Mouse (Mus musculus) thymus, adult 2 months (tissue): ENCODE results near the gene Hps6. TPM values are rescaled to one million over a fixed set of nuclear protein-coding genes. Genes with fewer than 3 reads are reported as not detected.

Source experiments
- DNase-seq: peaks from one replicate; pipeline ENCODE4 v3.0.0; 2021
- H3K27ac ChIP-seq: fragments of 200-500 bp; 2 replicates; pipeline ENCODE4 v1.5.1; 2012; ENCODE audit warnings: low read length, control low read depth; ENCODE audit not compliant: control insufficient read depth, insufficient read depth
- H3K27me3 ChIP-seq: fragments of 200-500 bp; 2 replicates; pipeline ENCODE4 v1.6.1; 2012; ENCODE audit warnings: mild to moderate bottlenecking, low read length, moderate library complexity, mixed read lengths; ENCODE audit not compliant: control insufficient read depth, insufficient read depth
- H3K36me3 ChIP-seq: fragments of 200-500 bp; 2 replicates; pipeline ENCODE4 v1.6.1; 2012; ENCODE audit warnings: mild to moderate bottlenecking, low read length, moderate library complexity; ENCODE audit not compliant: control insufficient read depth, insufficient read depth
- H3K4me1 ChIP-seq: fragments of 200-500 bp; replicated peaks from 2 replicates; pipeline ENCODE4 v1.6.1; 2012; ENCODE audit warnings: low read length; ENCODE audit not compliant: control insufficient read depth, insufficient read depth
- H3K4me3 ChIP-seq: fragments of 200-500 bp; 2 replicates; pipeline ENCODE4 v1.5.1; 2012; ENCODE audit warnings: mild to moderate bottlenecking, low read length, control low read depth, moderate library complexity; ENCODE audit not compliant: control insufficient read depth, insufficient read depth
- CTCF ChIP-seq: fragments of 200-500 bp; IDR thresholded peaks from 2 replicates; pipeline ENCODE4 v1.5.1; 2012; ENCODE audit warnings: mild to moderate bottlenecking, control low read depth, low read length, moderate library complexity, borderline replicate concordance; ENCODE audit not compliant: control insufficient read depth, poor library complexity, insufficient read depth; ENCODE audit errors: extremely low read depth
- POLR2A ChIP-seq: fragments of 200-500 bp; IDR thresholded peaks from 2 replicates; pipeline ENCODE4 v1.6.1; 2012; ENCODE audit warnings: mild to moderate bottlenecking, low read length, control low read depth, moderate library complexity; ENCODE audit not compliant: control insufficient read depth, poor library complexity, insufficient read depth; ENCODE audit errors: extremely low read depth
- WGBS: fragments of 180-500 bp; shearing (Covaris S2); methylation state at CpG from one replicate; pipeline ENCODE4 v1.1.7; 2018; 5-methylcytosine and 5-hydroxymethylcytosine counted together
- polyA plus RNA-seq: library from polyadenylated mRNA; depleted of rRNA; stranded (reverse); fragments of >200 nt; gene quantifications from 2 replicates; pipeline ENCODE4 v1.2.3, GENCODE M21; 2012; rRNA removed

Gene Hps6
- polyA plus RNA-seq, 1 experiment = 9.4 TPM

GRCm38 (mm10) chr19:46049129-46049528 lies 45.8 kb downstream of the Hps6 start:
- DNase-seq = no peak
- Histone ChIP-seq H3K4me1 (peaks cover 22% of the 10 kb centered on the region), H3K36me3 (no peaks in the 10 kb centered on the region), H3K27me3 (no peaks in the 10 kb centered on the region), H3K27ac (no peak overlapping the region), H3K4me3 (no peak overlapping the region)
- TF ChIP-seq POLR2A (no peak), CTCF (no peak)
- WGBS = 93% methylated on average over 4 of the region's 4 CpGs

- no peak for TF ChIP-seq CTCF
- WGBS = 7% methylated on average over 2 of the region's 2 CpGs
- Histone ChIP-seq H3K27ac (peak overlapping the region; percentile 91), H3K27me3 (no peaks in the 10 kb centered on the region), H3K4me1 (peaks cover 19% of the 10 kb centered on the region), H3K36me3 (no peaks in the 10 kb centered on the region), H3K4me3 (no peak overlapping the region)
- peak; percentile 51 for DNase-seq
Measured at GRCm38 (mm10) chr19:46050462-46050861, 47.2 kb downstream of the Hps6 start.

Other genes with a start within 250 kb of the Hps6 start
- gene Mgea5, start 219.7 kb upstream of the Hps6 start, polyA plus RNA-seq = 71.2 and 74.2 TPM in 2 replicates
- 4.6 and 13.5 TPM in 2 replicates for gene Kcnip2, start 187.4 kb upstream of the Hps6 start, polyA plus RNA-seq
- 10.9 and 11.2 TPM in 2 replicates for gene Armh3, start 5.0 kb upstream of the Hps6 start, polyA plus RNA-seq
- 42.8 and 44.1 TPM in 2 replicates for gene Pprc1, start 41.4 kb downstream of the Hps6 start, polyA plus RNA-seq
- gene Ldb1, start 41.7 kb downstream of the Hps6 start, polyA plus RNA-seq = 699 and 772 TPM in 2 replicates
- 19.5 and 23.3 TPM in 2 replicates for gene Nolc1, start 72.4 kb downstream of the Hps6 start, polyA plus RNA-seq
- 0.31 and 1.7 TPM in 2 replicates for gene Elovl3, start 128.4 kb downstream of the Hps6 start, polyA plus RNA-seq
- 0.17 and 0.24 TPM in 2 replicates for gene Pitx3, start 144.8 kb downstream of the Hps6 start, polyA plus RNA-seq
- 113 and 120 TPM in 2 replicates for gene Gbf1, start 149.0 kb downstream of the Hps6 start, polyA plus RNA-seq